Mouse (Mus musculus) cerebellum, adult 9-11 months (tissue): ENCODE results near the gene 4833439L19Rik.
A peak's percentile ranks its signal among the peaks of the same experiment; 100 is the strongest.

Experiments used
- DNase-seq: peaks from one replicate; pipeline ENCODE4 v3.0.0; 2022

The 4833439L19Rik gene

DNA sequence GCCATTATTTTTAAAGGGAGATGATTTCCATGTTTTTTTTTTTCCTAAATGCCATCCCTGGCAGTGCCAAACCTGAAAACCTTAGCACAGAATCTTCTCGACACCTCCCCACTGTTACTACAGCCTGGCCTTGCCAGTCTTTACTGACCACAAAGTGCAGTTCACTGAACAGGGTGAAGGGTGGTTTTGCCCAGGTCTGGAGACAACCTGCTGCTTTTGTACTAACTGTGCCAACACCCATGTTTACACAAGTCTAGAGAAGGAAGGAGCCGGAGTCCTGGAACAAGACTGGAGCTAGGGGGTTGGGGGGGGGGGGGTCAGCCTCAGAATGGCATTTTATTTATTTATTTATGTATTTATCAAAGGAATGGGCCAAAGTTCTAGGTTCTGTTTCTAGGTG is 16.1 kb upstream of the 4833439L19Rik start:
- DNase-seq = no peak

DNA sequence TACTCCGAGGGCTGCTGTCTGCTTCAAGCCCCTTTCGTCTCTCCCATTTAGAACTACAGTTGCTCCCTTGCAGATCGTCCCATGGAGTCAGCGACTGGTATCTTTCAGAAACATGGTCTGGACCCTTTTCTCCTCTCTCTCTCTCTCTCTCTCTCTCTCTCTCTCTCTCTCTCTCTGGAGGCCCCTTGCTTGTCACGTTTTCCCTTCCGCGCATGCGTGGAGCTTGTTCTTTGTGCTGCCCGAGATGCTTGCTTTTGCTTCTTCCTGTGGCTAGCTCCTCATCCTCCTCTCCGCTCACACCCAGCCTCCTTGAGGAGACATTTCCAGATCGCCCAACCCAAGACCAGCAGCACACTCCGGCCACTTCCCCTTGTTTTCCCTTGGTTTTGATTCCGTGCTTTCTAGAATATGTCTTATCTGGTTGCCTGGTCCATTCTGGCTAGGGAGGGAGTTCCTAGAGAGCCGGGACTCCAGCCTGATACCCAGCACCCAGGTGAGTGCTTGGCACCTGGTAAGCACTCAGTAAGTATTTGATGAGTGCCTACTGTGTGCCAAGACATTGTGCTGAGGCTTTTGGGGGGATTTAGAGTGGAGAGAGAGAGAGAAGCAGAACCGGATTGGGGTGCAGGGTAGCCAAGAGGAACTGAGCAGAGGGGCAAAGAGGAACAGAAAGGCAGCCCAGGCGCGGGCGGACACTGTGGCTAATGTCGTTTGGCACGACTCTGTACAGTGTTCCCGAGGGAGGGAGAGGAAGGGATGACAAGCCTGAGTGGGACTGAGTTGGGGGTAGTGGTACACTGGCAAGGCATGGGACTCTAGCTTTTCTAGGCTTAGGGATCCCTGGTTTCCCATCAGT is 12.6 kb upstream of the 4833439L19Rik start:
- no peak for DNase-seq

DNA sequence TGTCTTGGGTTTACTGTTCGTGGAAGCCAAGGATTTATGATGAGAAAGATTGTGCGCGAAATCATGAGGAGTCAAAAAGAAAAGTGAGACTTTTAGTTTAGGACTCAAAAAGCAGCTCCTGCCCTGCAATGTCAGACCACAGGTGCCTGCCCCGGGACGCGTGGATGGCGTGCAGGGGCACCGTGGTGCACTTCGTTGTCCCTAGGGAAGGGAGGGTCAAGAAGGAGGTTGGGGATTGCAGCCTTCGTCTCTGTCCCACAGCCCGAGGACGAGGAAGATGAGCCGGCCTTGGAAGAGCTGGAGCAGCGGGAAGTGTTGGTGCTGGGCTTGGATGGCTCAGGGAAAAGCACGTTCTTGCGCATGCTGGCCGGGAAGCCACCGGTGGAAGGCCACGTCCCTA is 10.3 kb upstream of the 4833439L19Rik start:
- no peak for DNase-seq

DNA sequence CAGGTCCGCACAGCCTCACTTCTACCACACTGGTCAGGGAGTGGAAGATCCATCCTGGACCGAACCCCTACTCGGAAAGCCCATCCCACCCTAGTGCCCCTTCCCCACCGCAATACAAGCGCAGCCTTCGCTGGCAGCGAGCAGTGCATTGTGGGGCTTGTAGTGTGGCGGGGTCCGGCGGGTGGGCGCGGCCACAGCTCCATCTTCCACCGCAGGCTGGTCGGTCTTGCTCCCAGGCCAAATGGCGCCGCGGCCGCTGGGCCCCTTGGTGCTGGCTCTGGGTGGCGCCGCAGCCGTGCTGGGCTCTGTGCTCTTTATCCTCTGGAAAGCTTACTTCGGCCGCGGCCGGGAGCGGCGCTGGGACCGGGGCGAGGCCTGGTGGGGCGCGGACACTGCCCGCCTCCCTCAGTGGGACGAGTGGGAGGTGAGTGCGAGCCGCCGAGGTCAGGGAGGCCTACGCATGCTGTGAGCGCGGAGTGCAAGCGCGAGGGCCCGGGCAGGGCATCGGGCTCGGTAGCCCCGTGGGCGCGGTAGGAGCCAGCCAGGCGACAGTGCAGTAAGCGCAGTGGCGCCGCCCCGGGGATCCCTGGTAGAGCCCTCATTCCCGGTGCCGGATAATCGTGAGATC is 9.7 kb upstream of the 4833439L19Rik start, which contains the start of gene Arl10:
Arl10 (plus strand) TSS at position 162 of the 628 bp plus-strand sequence.
- peak; percentile 72 for DNase-seq

DNA sequence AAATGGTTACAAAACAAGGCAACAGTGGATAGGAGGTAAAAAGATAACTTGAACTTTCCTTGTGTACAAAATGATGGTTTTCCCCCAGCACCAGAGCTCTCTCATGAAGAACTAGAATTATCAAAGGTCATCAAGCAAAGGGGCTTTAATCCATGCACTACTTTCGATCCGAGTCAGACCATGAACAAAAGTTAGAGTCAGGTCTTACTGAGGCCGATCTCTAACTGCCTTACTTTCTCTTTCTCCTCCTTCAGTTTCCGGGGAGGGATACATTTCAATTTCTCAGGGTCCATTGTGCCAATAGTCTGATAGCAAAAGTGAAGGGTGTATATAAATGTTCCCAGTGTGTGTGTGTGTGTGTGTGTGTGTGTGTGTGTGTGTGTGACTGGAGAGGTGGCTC is 7.4 kb upstream of the 4833439L19Rik start:
- no peak for DNase-seq

DNA sequence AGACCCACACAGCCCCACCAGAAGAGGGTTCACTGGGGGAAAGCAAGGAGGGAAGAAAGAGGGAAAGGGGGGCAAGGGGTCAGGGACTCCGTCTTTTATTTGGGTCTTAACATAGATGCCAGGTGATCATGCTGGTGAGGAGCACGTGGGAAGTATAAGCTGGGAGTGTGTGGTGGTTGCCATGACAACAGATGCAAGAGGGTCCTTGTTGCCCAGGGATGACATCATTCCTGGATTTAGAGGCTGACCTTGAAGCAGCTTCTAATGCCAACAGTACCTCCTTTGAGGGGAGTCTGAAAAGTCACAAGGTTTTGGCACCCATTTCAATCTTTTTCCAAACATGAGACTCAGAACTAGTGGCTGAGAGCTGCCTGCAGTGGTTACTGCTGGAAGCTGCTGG is 6.4 kb upstream of the 4833439L19Rik start:
- no peak for DNase-seq

DNA sequence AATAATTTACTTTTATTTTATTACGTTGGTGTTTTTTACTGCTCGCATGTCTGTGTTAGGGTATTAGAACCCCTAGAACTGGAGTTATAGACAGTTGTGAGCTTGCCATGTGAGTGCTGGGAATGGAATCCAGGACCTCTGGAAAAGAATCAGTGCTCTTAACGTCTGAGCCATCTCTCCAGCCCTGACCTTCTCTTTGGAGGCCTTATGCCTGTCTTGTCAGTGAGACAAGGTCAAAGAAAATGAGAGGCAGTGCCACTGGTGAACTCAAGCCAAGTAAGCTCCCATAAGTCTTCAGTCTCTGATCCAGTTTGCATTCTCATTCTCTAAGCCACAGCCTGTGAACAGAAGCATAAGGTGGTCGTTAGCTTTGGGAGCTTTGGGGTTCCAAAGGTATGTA is 5.5 kb upstream of the 4833439L19Rik start:
- DNase-seq = no peak

DNA sequence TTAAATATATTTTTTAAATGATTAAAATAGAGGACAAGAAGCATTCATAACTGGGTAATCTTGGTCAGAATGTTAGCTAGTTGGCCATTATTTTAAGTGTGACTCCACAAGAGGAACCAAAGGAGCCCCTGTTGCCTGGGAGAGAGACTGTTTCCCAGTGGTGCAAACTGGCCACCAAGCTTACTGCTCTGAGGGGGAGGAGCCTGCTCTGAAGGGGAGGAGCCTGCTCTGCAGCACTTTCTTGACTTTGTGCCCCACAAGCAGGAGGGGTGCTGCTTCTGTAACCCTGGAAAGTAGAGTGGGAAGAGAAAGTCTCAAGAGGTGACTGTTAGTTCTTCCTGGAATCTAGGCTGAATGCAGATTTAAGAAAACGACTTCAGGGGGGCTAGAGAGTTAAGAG is 4.0 kb upstream of the 4833439L19Rik start:
- DNase-seq = no peak

DNA sequence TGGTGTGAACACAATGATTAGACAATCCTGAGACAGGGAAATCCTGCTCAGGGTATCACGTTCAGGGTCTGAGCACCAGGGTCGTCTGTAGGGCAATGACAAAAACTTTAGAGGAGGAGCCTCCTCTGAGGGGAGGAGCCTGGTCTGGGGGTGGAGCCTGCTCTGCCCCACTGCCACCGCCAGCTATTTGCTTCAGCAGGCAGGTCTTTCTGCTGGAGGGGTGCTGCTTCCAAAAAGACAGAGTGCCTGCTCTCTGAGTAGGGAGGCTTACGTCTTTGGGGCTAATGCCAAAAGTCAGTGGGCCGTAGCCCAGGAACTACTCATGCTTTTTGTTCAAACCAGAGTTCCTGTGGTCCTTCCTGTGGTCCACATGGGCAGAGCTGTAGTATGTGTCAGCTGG is 3.1 kb upstream of the 4833439L19Rik start:
- DNase-seq = no peak

DNA sequence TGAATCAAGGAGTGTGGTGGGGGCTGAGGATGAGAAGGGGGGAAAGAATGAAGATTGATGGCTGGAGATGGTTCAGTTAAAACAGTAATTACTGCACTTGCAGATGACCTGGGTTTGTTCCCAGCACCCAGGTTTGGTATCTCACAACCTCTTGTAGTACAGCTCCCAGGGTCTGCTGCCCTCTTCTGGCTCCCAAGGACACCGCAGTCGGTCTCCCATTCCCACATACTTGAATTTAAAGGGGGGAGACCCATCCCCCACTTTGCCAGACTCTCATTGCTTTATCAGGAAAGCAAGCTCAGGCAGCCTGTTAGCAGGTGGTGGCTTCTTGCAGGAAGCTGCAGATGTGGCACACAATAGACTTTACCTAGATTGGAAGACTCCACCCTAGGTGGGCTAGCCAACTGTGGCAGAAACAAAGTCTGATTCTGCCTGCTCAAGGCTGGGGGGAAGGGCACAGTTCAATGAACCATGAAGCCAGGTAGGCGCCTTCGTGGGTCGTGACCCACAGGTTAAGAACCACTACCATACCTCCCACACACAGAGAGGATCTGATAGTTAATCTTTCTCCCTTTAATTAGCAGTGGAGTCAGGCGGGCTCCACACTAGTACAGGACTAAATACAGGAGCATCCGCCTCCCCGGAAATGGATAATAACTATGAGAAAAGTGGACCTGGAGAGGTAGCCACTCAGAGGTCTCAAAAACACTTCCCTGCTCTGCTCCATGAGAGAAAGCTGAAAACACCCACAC is 535 bp upstream of the 4833439L19Rik start:
- DNase-seq = peak; percentile 81

DNA sequence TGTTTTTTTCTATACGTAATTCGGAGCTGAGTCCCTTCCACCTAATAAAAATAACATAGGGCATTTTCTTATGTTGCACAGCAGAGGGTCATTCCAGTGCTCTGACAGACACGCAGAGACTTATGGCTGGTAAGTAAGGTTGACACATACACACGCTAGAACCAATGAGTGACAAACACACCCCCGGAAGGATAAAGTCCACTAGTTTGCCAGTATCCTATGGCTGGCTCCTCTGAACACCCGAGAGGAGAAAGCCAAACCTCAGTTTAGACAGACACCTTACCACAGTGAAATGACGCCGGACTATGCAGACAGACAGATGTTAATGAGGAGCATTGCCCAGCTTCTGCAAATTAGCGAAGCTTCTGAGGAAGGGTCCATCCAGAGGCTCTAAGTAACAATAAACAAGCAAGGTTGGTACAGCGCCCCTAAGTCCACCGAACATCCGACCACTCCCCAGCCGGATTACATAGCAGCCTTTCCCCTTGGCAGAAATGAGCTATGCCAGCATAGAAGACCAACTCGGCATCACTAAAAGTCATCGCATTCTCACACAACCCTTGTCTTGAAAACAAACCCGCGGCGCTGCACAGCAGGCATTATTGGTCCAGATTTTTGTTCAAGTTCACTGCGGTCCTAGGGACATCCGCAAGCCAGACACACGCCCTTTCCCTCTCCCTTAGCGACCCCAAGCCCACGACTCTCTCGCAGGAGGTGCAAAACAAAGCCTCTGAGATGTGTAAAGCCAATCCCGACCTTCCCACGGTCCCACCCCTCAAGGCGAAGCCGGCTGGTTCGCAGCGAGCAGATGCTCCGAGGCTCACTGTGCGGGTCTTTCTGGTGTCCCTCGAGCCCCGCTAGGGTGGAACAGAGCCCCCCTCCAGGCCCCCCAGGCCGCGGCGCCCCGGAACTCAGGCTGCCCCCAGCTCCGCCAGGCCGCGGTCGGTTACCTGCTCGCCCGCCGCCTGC is 719 bp downstream of the 4833439L19Rik start:
- DNase-seq = peak; percentile 63

DNA sequence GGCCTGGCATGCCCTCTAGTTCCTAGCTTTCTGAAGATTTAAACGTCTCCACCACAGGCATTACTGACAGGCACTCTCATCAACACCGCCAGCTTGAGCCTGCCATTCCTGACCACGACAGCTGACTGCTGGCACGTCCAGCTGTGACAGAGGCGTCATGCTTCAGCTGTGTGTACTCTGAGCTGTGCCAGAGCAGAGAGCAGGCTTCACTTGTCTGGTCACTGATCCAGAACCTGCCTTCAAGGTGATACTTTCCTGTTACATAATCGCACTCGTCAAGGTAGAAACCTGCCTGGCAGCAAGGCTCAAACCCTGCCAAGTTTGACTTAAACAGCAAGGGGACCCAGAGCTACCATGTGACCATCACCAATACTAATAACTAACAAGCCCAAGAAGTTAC is 2.7 kb downstream of the 4833439L19Rik start:
- no peak for DNase-seq

DNA sequence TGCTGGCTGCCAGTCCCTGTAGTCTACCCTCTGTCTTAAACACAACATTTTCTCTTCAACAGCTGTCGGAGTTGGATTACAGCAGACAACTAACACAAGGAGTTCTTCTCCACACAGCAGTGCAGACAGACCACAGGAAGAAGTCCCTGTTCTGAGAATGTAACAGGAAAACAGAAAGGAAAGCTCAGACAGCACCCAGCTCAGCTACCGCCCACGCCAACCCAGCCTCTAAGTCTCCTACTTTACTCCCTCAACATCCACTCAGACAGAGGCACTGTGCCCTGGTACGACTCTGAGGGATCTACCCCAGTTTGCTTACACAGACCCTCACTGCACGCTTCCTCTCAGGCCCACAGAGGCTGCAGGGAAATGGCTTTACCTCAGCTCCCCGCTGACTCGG is 4.6 kb downstream of the 4833439L19Rik start:
- DNase-seq = no peak

DNA sequence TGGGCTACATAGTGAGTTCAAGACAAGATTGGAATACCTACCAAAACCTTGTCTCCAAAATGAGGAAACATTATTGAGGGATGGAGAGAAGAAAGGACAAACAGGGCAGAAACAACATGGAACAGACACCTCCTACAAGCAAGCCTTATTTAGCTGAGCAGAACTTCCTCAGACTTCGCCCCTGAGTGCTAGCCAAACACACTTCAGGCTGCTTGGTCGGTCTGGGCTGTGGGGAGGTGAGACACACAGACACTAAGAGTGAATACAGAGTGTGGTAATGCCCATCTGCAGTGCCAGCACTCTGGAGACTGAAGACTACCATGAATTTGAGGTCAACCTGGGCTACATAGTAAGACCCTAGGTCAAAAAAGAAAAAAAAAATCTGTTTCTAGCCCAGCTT is 5.6 kb downstream of the 4833439L19Rik start:
- DNase-seq = no peak

DNA sequence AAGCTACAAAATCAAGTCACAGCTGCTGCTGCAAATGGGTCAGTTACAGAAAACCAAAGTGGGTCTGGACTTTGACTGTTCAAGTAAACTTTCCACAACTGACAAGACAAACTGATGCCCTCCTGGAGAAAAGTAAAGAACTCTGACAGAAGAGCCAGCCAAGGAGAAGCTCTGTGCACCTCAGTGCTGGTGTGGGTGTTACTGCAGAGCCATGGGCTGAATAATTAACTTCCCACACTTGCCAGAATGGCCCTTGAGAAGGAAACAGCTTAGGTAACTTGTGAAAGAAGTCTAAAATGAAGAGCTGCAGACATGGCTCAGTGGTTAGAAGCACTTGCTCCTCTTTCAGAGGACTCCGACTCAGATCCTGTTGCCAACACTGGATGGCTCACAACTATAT is 7.6 kb downstream of the 4833439L19Rik start:
- DNase-seq = peak; percentile 30

DNA sequence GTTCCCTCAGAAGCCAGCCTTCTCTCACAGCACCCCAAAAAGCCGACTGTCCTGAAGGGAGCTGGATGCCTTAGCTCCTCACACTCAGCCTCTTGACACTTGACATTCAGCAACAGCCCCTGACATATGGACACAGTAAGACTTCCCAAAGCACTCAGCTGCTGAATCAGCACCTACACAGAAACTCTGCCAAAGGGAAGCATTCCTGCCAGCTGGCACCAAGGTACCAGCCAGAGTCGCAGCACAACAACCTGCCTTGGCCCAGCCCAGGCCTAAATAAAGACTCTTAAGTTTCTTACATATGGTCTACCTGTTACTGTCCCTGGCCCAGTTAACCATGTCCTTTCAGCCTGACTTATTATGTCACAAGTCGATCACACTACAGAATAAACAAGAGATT is 8.4 kb downstream of the 4833439L19Rik start:
- DNase-seq = peak; percentile 97

DNA sequence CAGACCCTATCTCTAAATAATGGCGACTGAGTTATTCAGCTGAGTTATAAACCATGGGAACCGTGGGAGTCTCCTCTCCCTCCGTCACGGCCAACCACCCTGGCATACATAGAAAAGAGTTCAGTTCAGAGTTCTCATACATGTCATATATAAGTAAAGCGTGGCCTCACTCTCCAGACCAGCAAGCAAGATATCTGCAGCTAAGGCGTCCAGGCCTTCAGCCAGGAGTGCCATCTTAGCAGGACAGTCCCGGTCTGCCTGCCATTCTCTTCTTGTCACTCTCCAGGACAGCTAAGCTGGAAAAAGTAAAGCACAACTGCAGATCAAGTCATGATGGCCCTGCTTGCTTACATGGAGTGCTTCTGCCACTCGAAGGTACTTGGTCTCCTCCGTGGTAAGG is 9.1 kb downstream of the 4833439L19Rik start:
- no peak for DNase-seq

DNA sequence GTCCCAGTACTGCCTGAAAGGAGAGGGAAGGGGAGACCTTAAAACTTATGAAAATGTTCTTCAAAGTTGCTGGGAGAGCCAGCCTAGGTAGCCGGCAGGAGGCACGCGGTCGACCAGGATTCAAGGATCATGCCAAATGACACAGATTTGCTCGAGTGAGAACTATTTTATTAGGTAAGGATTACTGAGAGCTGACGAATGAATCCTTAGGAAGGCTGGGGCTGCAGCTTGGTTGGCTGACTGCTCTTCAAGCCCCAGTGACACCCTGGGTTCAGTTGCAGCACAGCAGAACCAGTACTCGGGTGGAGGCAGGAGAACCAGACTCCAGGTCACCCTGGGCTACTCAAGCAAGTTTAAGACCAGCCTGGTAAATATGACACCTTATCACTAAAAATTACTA is 17.2 kb downstream of the 4833439L19Rik start:
- DNase-seq = no peak

DNA sequence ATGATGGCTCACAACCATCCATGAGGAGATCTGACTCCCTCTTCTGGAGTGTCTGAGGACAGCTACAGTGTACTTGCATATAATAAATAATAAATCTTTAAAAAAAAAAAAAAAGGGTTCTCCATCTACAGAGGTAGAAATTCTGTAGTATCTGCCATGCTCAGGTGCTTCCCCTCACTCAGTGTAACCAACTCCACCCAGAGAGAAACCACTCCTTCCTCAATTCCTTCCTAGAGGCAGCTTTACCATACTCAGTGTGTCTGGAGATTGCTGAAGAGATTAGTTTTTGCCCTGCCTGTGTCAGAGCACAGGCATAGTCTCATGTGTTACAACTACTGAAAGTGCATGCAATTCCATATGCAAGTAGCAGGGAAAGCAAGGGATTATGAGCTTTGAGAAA is 33.1 kb downstream of the 4833439L19Rik start:
- no peak for DNase-seq

DNA sequence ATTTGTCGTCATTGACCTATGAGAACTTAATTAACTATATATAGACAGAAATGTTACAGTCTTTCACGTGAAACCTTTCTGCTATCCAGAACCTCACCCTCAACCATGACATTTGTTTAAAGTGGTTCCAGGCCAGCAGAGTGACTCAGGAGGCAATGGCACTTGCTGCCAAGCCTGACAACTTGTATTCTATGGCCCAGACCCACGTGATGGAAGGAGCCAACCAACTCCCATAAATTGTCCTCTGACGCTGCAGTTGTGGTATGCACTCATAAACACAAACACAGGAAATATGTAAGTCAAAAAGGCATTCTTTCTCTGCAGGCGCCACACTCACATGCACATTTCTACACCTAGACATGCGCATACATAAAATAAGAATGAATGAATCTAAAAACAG is 38.1 kb downstream of the 4833439L19Rik start:
- DNase-seq = no peak

DNA sequence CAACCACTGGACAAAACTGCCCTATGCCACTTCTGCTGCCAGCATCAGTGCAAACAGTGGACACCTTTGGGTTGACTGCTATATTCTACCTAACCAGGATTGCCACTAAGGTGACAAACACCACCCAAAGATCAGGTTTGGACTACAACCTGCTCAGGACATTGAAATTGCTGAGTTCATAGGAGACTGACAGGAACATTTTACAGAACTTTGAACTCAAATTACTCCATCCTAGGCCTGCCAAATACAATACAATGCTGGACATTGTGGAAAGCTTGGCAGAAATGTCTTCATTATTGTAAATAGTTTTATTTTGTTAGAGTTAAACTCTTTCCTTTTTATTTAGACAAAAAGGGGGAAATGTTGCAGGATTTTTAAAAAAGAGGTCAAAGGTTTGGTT is 44.1 kb downstream of the 4833439L19Rik start:
- DNase-seq = no peak

DNA sequence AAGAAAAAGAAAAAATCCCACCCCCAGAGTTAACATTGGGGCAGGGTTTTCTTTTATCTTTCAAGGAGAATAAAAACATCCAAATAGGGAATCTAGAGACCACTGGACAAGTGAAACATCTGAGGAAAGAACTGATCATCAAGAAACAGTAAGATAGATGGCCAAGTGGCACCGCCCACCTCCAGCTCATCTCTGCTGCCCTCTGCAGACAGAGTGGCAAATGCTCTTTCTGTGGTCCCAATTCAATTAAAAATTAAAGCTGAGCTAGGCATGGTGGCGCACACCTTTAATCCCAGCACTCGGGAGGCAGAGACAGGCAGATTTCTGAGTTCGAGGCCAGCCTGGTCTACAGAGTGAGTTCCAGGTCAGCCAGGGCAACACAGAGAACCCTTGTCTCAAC is 45.0 kb downstream of the 4833439L19Rik start:
- no peak for DNase-seq

DNA sequence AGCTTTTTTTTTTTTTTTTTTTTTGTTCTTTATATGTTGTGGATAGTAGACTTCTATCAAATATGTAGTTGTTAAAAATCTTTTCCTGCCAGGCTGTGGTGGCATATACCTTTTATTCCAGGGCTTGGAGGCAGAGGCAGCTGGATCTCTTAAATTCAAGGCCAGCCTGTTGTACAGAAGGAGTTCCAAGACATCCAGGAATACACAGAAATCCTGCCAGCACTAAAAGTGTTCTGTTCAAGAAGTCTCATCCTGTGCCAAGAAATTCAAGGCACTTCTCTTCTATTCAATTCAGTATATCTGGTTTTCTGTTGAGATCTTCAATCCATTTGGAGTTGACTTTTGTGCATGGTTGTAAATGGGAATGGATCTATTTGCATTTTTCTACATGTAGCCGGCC is 59.3 kb downstream of the 4833439L19Rik start:
- no peak for DNase-seq
